In the genomic region with DNA sequence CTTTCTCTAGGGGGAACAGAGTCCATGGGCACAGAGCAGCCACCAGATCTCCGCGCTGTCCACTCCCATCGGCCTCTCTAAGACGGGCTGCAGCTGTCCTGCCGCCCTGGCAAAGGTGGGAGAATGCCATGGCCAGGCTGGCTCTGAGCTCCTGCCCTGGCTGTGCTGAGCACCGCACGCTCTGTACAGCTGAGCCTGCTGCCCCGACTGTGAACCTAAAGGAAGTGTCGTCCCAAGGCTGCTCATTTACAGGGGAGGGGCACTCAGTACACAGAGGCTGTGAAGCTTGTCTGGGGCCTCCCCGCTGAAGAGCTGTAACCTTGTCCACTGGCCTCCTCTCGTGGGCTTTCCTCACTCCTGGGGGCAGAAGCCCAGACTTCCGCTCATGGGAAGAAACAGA, we compare ENCODE assay signal across 13 mouse cellular contexts. TPM values are rescaled to one million over a fixed set of nuclear protein-coding genes. Genes with fewer than 3 reads are reported as not detected.
DNase-seq lines count a peak whose midpoint lies in the region; ATAC-seq lines count a peak whose summit lies in the region.
"Had no signal": no experiment of that assay in that cellular context is flagged by ENCODE, and none has a peak within 500 bp of the region (broad histone marks: within the 10 kb centered on the region; RNA-seq: fewer than 3 reads in every experiment).

No protein-coding gene starts in this region.

- H3K4me3 ChIP-seq in hindbrain, embryonic 16.5 days (ENCODE audit: low read length): no peak overlapping the region
- H3K4me3 ChIP-seq in hindbrain, embryonic 11.5 days (ENCODE audit: low read depth, low read length): no peak overlapping the region
- H3K4me3 ChIP-seq in embryonic facial prominence, embryonic 10.5 days: no peak overlapping the region
- no peak overlapping the region for H3K4me3 ChIP-seq in limb, embryonic 11.5 days (ENCODE audit: low read depth, low read length)
- H3K4me3 ChIP-seq: forebrain, embryonic 13.5 days; midbrain, embryonic 12.5 days had no signal

- ATAC-seq in hindbrain, embryonic 16.5 days: 0 out of 2 replicates have a peak, but pooled peaks have one; percentile 14
- no peak for ATAC-seq in hindbrain, embryonic 11.5 days (ENCODE audit: low FRiP score)
- peak; percentile 15; the same call in 1 of the 2 replicates for ATAC-seq in limb, embryonic 11.5 days (ENCODE audit: insufficient number of reproducible peaks, low FRiP score, low TSS enrichment, low read depth)
- ATAC-seq in erythroblast, adult 5-6 weeks (replicated peaks; ENCODE audit: low FRiP score, poor library complexity, severe bottlenecking): no peak
- ATAC-seq: forebrain, embryonic 13.5 days had no signal

- no peaks in the 10 kb centered on the region for H3K9me3 ChIP-seq in hindbrain, embryonic 16.5 days (ENCODE audit: control insufficient read depth, low read length)
- H3K9me3 ChIP-seq in hindbrain, embryonic 11.5 days (ENCODE audit: control insufficient read depth, low read length): no peaks in the 10 kb centered on the region
- H3K9me3 ChIP-seq in embryonic facial prominence, embryonic 10.5 days: no peaks in the 10 kb centered on the region
- no peaks in the 10 kb centered on the region for H3K9me3 ChIP-seq in limb, embryonic 11.5 days (ENCODE audit: control insufficient read depth, low read length)
- H3K9me3 ChIP-seq: forebrain, embryonic 13.5 days; midbrain, embryonic 12.5 days had no signal

- no peaks in the 10 kb centered on the region for H3K36me3 ChIP-seq in hindbrain, embryonic 16.5 days (ENCODE audit: control insufficient read depth, insufficient read depth, low read length)
- H3K36me3 ChIP-seq in hindbrain, embryonic 11.5 days (ENCODE audit: control insufficient read depth, insufficient read depth, low read length): no peaks in the 10 kb centered on the region
- no peaks in the 10 kb centered on the region for H3K36me3 ChIP-seq in embryonic facial prominence, embryonic 10.5 days (replicated peaks)
- no peaks in the 10 kb centered on the region for H3K36me3 ChIP-seq in limb, embryonic 11.5 days (ENCODE audit: control insufficient read depth, insufficient read depth, low read length)
- H3K36me3 ChIP-seq: midbrain, embryonic 12.5 days had no signal

- H3K9ac ChIP-seq in hindbrain, embryonic 16.5 days (ENCODE audit: low read depth, low read length): no peak overlapping the region
- no peak overlapping the region for H3K9ac ChIP-seq in hindbrain, embryonic 11.5 days (ENCODE audit: low read depth, low read length)
- H3K9ac ChIP-seq in limb, embryonic 11.5 days (ENCODE audit: low read length): no peak overlapping the region
- H3K9ac ChIP-seq: forebrain, embryonic 13.5 days; midbrain, embryonic 12.5 days had no signal

- H3K27me3 ChIP-seq in hindbrain, embryonic 16.5 days (replicated peaks; ENCODE audit: control insufficient read depth, insufficient read depth, low read length): no peaks in the 10 kb centered on the region
- H3K27me3 ChIP-seq in hindbrain, embryonic 11.5 days (ENCODE audit: control insufficient read depth, insufficient read depth, low read length): no peaks in the 10 kb centered on the region
- H3K27me3 ChIP-seq in embryonic facial prominence, embryonic 10.5 days (replicated peaks; ENCODE audit: low read depth, poor library complexity, severe bottlenecking): peaks cover 6% of the 10 kb centered on the region; the same call in 1 of the 2 replicates
- H3K27me3 ChIP-seq in limb, embryonic 11.5 days (ENCODE audit: control insufficient read depth, insufficient read depth, low read length): no peaks in the 10 kb centered on the region
- H3K27me3 ChIP-seq: forebrain, embryonic 13.5 days had no signal

- WGBS in hindbrain, embryonic 16.5 days: 70% methylated on average over 12 of the region's 12 CpGs
- whole genome bisulfite sequencing in hindbrain, embryonic 11.5 days: 69% methylated on average over 12 of the region's 12 CpGs
- 59% methylated on average over 12 of the region's 12 CpGs for WGBS in embryonic facial prominence, embryonic 10.5 days
- 58% methylated on average over 12 of the region's 12 CpGs for WGBS in limb, embryonic 11.5 days

- peak; percentile 36 for DNase-seq in gastrocnemius, postnatal 10 days
- no peak for DNase-seq in gastrocnemius, adult 8-10 months (ENCODE audit: low spot score in 2 of 2)
- no peak for DNase-seq in hindbrain, embryonic 11.5 days (ENCODE audit: low spot score)
- DNase-seq in embryonic facial prominence, embryonic 10.5 days (ENCODE audit: low spot score): no peak
- no peak for DNase-seq in limb, embryonic 11.5 days (ENCODE audit: low spot score)
- DNase-seq in layer of hippocampus, adult 9-10 months (ENCODE audit: low spot score): no peak
- DNase-seq: adrenal gland, postnatal 25 days; thymus, adult 2 months had no signal

- no peak overlapping the region for H3K27ac ChIP-seq in hindbrain, embryonic 16.5 days (ENCODE audit: low read depth, low read length)
- H3K27ac ChIP-seq in hindbrain, embryonic 11.5 days (ENCODE audit: low read depth, low read length): no peak overlapping the region
- H3K27ac ChIP-seq in embryonic facial prominence, embryonic 10.5 days (replicated peaks): peak overlapping the region; percentile 15; the same call in 1 of the 2 replicates
- H3K27ac ChIP-seq in limb, embryonic 11.5 days (replicated peaks; ENCODE audit: low read depth, low read length): no peak overlapping the region
- H3K27ac ChIP-seq: forebrain, embryonic 13.5 days; midbrain, embryonic 12.5 days had no signal

- no peaks in the 10 kb centered on the region for H3K4me1 ChIP-seq in hindbrain, embryonic 16.5 days (ENCODE audit: control insufficient read depth, insufficient read depth, low read depth, low read length)
- H3K4me1 ChIP-seq in hindbrain, embryonic 11.5 days (replicated peaks; ENCODE audit: control insufficient read depth, insufficient read depth, low read length): no peaks in the 10 kb centered on the region; the same call in 1 of the 2 replicates
- H3K4me1 ChIP-seq in embryonic facial prominence, embryonic 10.5 days: peaks cover 53% of the 10 kb centered on the region
- H3K4me1 ChIP-seq in limb, embryonic 11.5 days (ENCODE audit: control insufficient read depth, insufficient read depth, low read length): peaks cover 26% of the 10 kb centered on the region
- H3K4me1 ChIP-seq: forebrain, embryonic 13.5 days; midbrain, embryonic 12.5 days had no signal

- no peak overlapping the region for H3K4me2 ChIP-seq in hindbrain, embryonic 16.5 days (ENCODE audit: low read length)
- H3K4me2 ChIP-seq in hindbrain, embryonic 11.5 days (replicated peaks; ENCODE audit: low read depth, low read length): no peak overlapping the region
- no peak overlapping the region for H3K4me2 ChIP-seq in limb, embryonic 11.5 days (ENCODE audit: low read depth, severe bottlenecking)
- H3K4me2 ChIP-seq: forebrain, embryonic 13.5 days; midbrain, embryonic 12.5 days had no signal

RNA-seq across cellular contexts. Expression of gene Fhad1, which starts 29.6 kb away (rescaled TPM):
- total RNA-seq in gastrocnemius, postnatal 10 days (2021): 1 to 10 TPM; 2.1 to 4.5 TPM
- total RNA-seq in gastrocnemius, adult 8-10 months (2022): not detected
- polyA plus RNA-seq in hindbrain, embryonic 16.5 days (2015; fragmentation: Nextera tagmentation; extraction: Ambion mirVana): 6.3 and 6.5 TPM in 2 replicates
- polyA plus RNA-seq in hindbrain, embryonic 11.5 days (2014; fragmentation: Nextera tagmentation; extraction: Ambion mirVana): 3.5 and 4.0 TPM in 2 replicates
- 0.50 and 1.0 TPM in 2 replicates for polyA plus RNA-seq in embryonic facial prominence, embryonic 10.5 days (2016; fragmentation: Nextera tagmentation; extraction: Ambion mirVana)
- 0.64 and 0.68 TPM in 2 replicates for polyA plus RNA-seq in limb, embryonic 11.5 days (2014; fragmentation: Nextera tagmentation; extraction: Ambion mirVana)
- not detected in 2 replicates for total RNA-seq in erythroblast, adult 5-6 weeks (2015; ENCODE audit: low replicate concordance)
- 0.17 TPM in 1 of 2 replicates, not detected in the other for total RNA-seq in erythroblast, adult 5-6 weeks (2017; ENCODE audit: low replicate concordance)
- polyA plus RNA-seq: liver, embryonic 16.5 days had no signal

RNA-seq across cellular contexts. Expression of gene Tmem51, which starts 39.7 kb away (rescaled TPM):
- total RNA-seq in gastrocnemius, postnatal 10 days (2021): 1 to 10 TPM; 4.3 to 4.9 TPM
- under 1 TPM; 0.22 to 0.86 (median 0.72) TPM for total RNA-seq in gastrocnemius, adult 8-10 months (2022)
- polyA plus RNA-seq in hindbrain, embryonic 16.5 days (2015; fragmentation: Nextera tagmentation; extraction: Ambion mirVana): 8.2 and 8.6 TPM in 2 replicates
- 7.3 and 8.1 TPM in 2 replicates for polyA plus RNA-seq in hindbrain, embryonic 11.5 days (2014; fragmentation: Nextera tagmentation; extraction: Ambion mirVana)
- 9.5 and 9.7 TPM in 2 replicates for polyA plus RNA-seq in embryonic facial prominence, embryonic 10.5 days (2016; fragmentation: Nextera tagmentation; extraction: Ambion mirVana)
- 10.4 and 11.1 TPM in 2 replicates for polyA plus RNA-seq in limb, embryonic 11.5 days (2014; fragmentation: Nextera tagmentation; extraction: Ambion mirVana)
- total RNA-seq in erythroblast, adult 5-6 weeks (2015; ENCODE audit: low replicate concordance): 4.6 and 8.1 TPM in 2 replicates
- total RNA-seq in erythroblast, adult 5-6 weeks (2017; ENCODE audit: low replicate concordance): 1.4 and 2.9 TPM in 2 replicates

Comparison
In these comparisons a context has a peak if more than half of its experiments do, and no peak if none do; other contexts are left out.
1. ATAC-seq: peak in hindbrain, embryonic 16.5 days (single experiment) and limb, embryonic 11.5 days (single experiment); none in hindbrain, embryonic 11.5 days (single experiment) and erythroblast, adult 5-6 weeks (single experiment).